Mouse (Mus musculus) testis, adult 2 months (tissue): ENCODE measurements at regions not wholly inside any gene's neighbourhood (a gene's known extent, or its start where the extent isn't known, plus 50 kb on each side); places are given as distances from the start of the nearest gene placed in this dataset.

Source experiments
- H3K27ac ChIP-seq: fragments of 200-500 bp; 2 replicates; pipeline ENCODE4 v1.5.1; 2012; ENCODE audit warnings: low read depth, low read length; ENCODE audit not compliant: control insufficient read depth, insufficient read depth
- H3K27me3 ChIP-seq: fragments of 200-500 bp; 2 replicates; pipeline ENCODE4 v1.6.1; 2012; ENCODE audit warnings: mild to moderate bottlenecking, low read length, moderate library complexity; ENCODE audit not compliant: control insufficient read depth, insufficient read depth
- H3K36me3 ChIP-seq: fragments of 200-500 bp; 2 replicates; pipeline ENCODE4 v1.6.1; 2012; ENCODE audit warnings: mild to moderate bottlenecking, low read length; ENCODE audit not compliant: control insufficient read depth, insufficient read depth
- H3K4me1 ChIP-seq: fragments of 200-500 bp; 2 replicates; pipeline ENCODE4 v1.6.1; 2012; ENCODE audit warnings: low read length; ENCODE audit not compliant: control insufficient read depth, insufficient read depth
- H3K4me3 ChIP-seq: fragments of 200-500 bp; 2 replicates; pipeline ENCODE4 v1.5.1; 2012; ENCODE audit warnings: low read depth, mild to moderate bottlenecking, low read length, moderate library complexity, mixed read lengths; ENCODE audit not compliant: control insufficient read depth
- CTCF ChIP-seq: fragments of 200-500 bp; IDR thresholded peaks from 2 replicates; pipeline ENCODE4 v1.5.1; 2012; ENCODE audit warnings: low read depth, mild to moderate bottlenecking, inconsistent platforms, low read length, moderate library complexity; ENCODE audit not compliant: control insufficient read depth, insufficient read depth, insufficient replicate concordance
- POLR2A ChIP-seq: fragments of 200-500 bp; IDR thresholded peaks from 2 replicates; pipeline ENCODE4 v1.6.1; 2012; ENCODE audit warnings: low read depth, mild to moderate bottlenecking, inconsistent platforms, low read length, moderate library complexity; ENCODE audit not compliant: control insufficient read depth

GRCm38 (mm10) chr15:67419733-67420132, 919.0 kb upstream of the Lrrc6 start:
- H3K4me1 ChIP-seq, result no peaks in the 10 kb centered on the region
- no peaks in the 10 kb centered on the region for H3K27me3 ChIP-seq
- H3K27ac ChIP-seq, result no peak overlapping the region
- no peaks in the 10 kb centered on the region for H3K36me3 ChIP-seq
- no peak for TF ChIP-seq POLR2A
- no peak for TF ChIP-seq CTCF
- no peak overlapping the region for H3K4me3 ChIP-seq

- H3K4me1 ChIP-seq, result no peaks in the 10 kb centered on the region
- H3K27me3 ChIP-seq, result no peaks in the 10 kb centered on the region
Observed at GRCm38 (mm10) chr15:67417742-67418163, 917.0 kb upstream of the Lrrc6 start.

GRCm38 (mm10) chr15:67415840-67416239, 915.1 kb upstream of the Lrrc6 start:
- Histone ChIP-seq H3K27me3 (no peaks in the 10 kb centered on the region), H3K36me3 (no peaks in the 10 kb centered on the region), H3K4me1 (no peaks in the 10 kb centered on the region), H3K27ac (no peak overlapping the region), H3K4me3 (no peak overlapping the region)
- no peak for TF ChIP-seq POLR2A
- TF ChIP-seq CTCF, result no peak

More at GRCm38 (mm10) chr15:67417742-67418163, 917.0 kb upstream of the Lrrc6 start:
- Histone ChIP-seq H3K27ac (no peak overlapping the region), H3K4me3 (no peak overlapping the region), H3K36me3 (no peaks in the 10 kb centered on the region)
- TF ChIP-seq POLR2A (no peak), CTCF (no peak)

GRCm38 (mm10) chr15:67414371-67414930, 913.7 kb upstream of the Lrrc6 start:
- Histone ChIP-seq H3K27me3 (no peaks in the 10 kb centered on the region), H3K27ac (no peak overlapping the region), H3K36me3 (no peaks in the 10 kb centered on the region), H3K4me1 (no peaks in the 10 kb centered on the region), H3K4me3 (no peak overlapping the region)
- TF ChIP-seq POLR2A (no peak), CTCF (no peak)

- TF ChIP-seq CTCF, result no peak
- no peak for TF ChIP-seq POLR2A
- H3K27ac ChIP-seq, result no peak overlapping the region
- no peaks in the 10 kb centered on the region for H3K4me1 ChIP-seq
- no peaks in the 10 kb centered on the region for H3K36me3 ChIP-seq
- H3K4me3 ChIP-seq, result no peak overlapping the region
- no peaks in the 10 kb centered on the region for H3K27me3 ChIP-seq
Observed at GRCm38 (mm10) chr15:67413581-67413980, 912.9 kb upstream of the Lrrc6 start.

GRCm38 (mm10) chr15:67412394-67412793, 911.7 kb upstream of the Lrrc6 start:
- Histone ChIP-seq H3K27me3 (no peaks in the 10 kb centered on the region), H3K4me3 (no peak overlapping the region), H3K27ac (no peak overlapping the region), H3K36me3 (no peaks in the 10 kb centered on the region), H3K4me1 (no peaks in the 10 kb centered on the region)
- TF ChIP-seq CTCF (no peak), POLR2A (no peak)

GRCm38 (mm10) chr15:67411657-67412056, 910.9 kb upstream of the Lrrc6 start:
- TF ChIP-seq CTCF, result no peak
- no peak for TF ChIP-seq POLR2A
- no peaks in the 10 kb centered on the region for H3K36me3 ChIP-seq
- no peaks in the 10 kb centered on the region for H3K27me3 ChIP-seq
- H3K4me1 ChIP-seq, result no peaks in the 10 kb centered on the region
- H3K27ac ChIP-seq, result no peak overlapping the region
- H3K4me3 ChIP-seq, result no peak overlapping the region
